Mouse (Mus musculus): ENCODE results near the gene Acaca.

DNA sequence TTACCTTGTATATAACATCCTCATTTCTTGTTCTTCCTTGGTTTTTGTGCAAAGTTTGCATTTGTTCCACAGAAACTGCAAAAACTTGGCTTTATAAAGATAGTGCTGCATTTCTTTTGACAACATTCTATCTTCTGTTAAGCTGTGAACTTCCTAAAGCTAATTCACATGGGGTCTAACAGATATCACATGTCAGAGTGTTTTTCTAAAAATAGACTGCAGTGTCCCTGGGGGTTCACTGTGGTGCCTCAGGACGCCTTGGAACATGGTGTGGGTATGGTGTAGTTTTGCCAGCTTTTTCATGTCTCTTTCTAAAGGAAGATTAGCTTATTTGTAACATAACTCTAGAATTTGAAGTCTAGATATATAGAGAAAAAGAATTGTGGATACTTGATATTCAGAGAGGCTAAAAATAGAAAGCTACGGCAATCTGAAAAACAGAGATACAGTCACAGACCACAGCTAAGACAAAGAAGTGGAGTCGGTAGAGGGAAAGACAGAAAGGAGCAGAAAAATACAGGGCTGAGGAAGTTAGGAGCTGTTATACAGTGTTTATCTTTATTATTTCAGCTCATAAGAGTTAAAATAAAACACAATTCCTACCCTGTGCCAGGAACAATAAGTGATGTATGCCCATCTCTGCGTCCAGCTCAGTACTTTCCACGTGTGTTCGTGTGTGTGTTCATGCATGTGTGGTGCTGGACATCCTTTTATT is 215.2 kb downstream of the Acaca start:
- TF ChIP-seq CTCF (IDR thresholded peaks at IDR 0.05; ENCODE audit: control insufficient read depth, insufficient read depth, insufficient read length) (no peak), MAX (IDR thresholded peaks at IDR 0.05) (no peak), USF1 (IDR thresholded peaks at IDR 0.05; ENCODE audit: low read depth) (no peak), MYOG (IDR thresholded peaks at IDR 0.05; ENCODE audit: control insufficient read depth, extremely low read depth, insufficient read length) (no peak), FOSL1 (IDR thresholded peaks at IDR 0.05; ENCODE audit: insufficient read depth, low read length, poor library complexity, severe bottlenecking) (no peak), CEBPB (IDR thresholded peaks at IDR 0.05; ENCODE audit: low read depth) (no peak)
